Mouse (Mus musculus) CH12.LX (cell line): ENCODE measurements around the gene Bap1. TPM values are rescaled to one million over a fixed set of nuclear protein-coding genes. Genes with fewer than 3 reads are reported as not detected.

Experiments
- DNase-seq: peaks from one replicate; pipeline ENCODE4 v3.0.0-alpha.2; 2013; ENCODE audit errors: extremely low read depth
- H3K27ac ChIP-seq: 2 replicates; pipeline ENCODE4 v1.5.1; 2012; ENCODE audit warnings: low read depth, mild to moderate bottlenecking, control low read depth, moderate library complexity; ENCODE audit not compliant: insufficient read depth
- H3K27me3 ChIP-seq: replicated peaks from 2 replicates; pipeline ENCODE3; 2012; ENCODE audit warnings: inconsistent platforms
- H3K36me3 ChIP-seq, 2 experiments: replicated peaks in 1 of 2; 2 replicates each; pipeline versions ENCODE3 to v1.6.1; 2012; ENCODE audit warnings: inconsistent platforms in 1 of 2, low read length in 1 of 2, mild to moderate bottlenecking in 1 of 2, mixed read lengths in 1 of 2, moderate library complexity in 1 of 2; ENCODE audit not compliant: control insufficient read depth in 1 of 2, insufficient read depth in 1 of 2
- H3K4me1 ChIP-seq, 2 experiments: 2 replicates each; pipeline ENCODE4 v1.6.1; 2012; ENCODE audit warnings: inconsistent platforms in 1 of 2, moderate library complexity in 1 of 2; ENCODE audit not compliant: insufficient read depth in 2 of 2, control insufficient read depth in 1 of 2
- H3K4me2 ChIP-seq: 2 replicates; pipeline ENCODE4 v1.6.1; 2012; ENCODE audit warnings: low read depth, mild to moderate bottlenecking, control low read depth; ENCODE audit not compliant: poor library complexity, insufficient read depth, severe bottlenecking
- H3K4me3 ChIP-seq, 3 experiments: fragments of 150-350 bp in 1 of 3; sonication (generic) in 1 of 3; replicated peaks in 1 of 3; 2 replicates each; pipeline versions ENCODE3 to v1.5.1; 2011 to 2012; ENCODE audit warnings: low read depth in 2 of 3, low read length in 2 of 3, mild to moderate bottlenecking in 2 of 3, moderate library complexity in 2 of 3, control low read depth in 1 of 3, improper control_type of control experiment in 1 of 3, inconsistent platforms in 1 of 3, mixed read lengths in 1 of 3; ENCODE audit not compliant: poor library complexity in 1 of 3
- H3K79me2 ChIP-seq: replicated peaks from 2 replicates; pipeline ENCODE4 v1.6.1; 2012; ENCODE audit warnings: mild to moderate bottlenecking, moderate library complexity; ENCODE audit not compliant: control insufficient read depth, poor library complexity, insufficient read depth, severe bottlenecking; ENCODE audit errors: extremely low read depth
- H3K9ac ChIP-seq: 2 replicates; pipeline ENCODE4 v1.6.1; 2012; ENCODE audit warnings: low read depth, mild to moderate bottlenecking, control low read depth, moderate library complexity; ENCODE audit not compliant: insufficient read depth
- H3K9me3 ChIP-seq: replicated peaks from 2 replicates; pipeline ENCODE3; 2012; ENCODE audit warnings: low read length, inconsistent platforms, mixed read lengths
- CHD2 ChIP-seq: IDR thresholded peaks from 2 replicates; pipeline ENCODE4 v1.6.1; 2011; ENCODE audit warnings: low read length, improper control_type of control experiment
- ELF1 ChIP-seq: IDR thresholded peaks from 2 replicates; pipeline ENCODE4 v1.6.1; 2014; ENCODE audit warnings: low read depth, mild to moderate bottlenecking, inconsistent platforms, low read length, improper control_type of control experiment
- EP300 ChIP-seq: IDR thresholded peaks from 2 replicates; pipeline ENCODE4 v1.6.1; 2011; ENCODE audit warnings: low read length, improper control_type of control experiment
- ETS1 ChIP-seq: conservative IDR thresholded peaks from 2 replicates; pipeline ENCODE4 v1.6.1; 2012; ENCODE audit warnings: low read depth, mild to moderate bottlenecking, inconsistent platforms, low read length, improper control_type of control experiment, moderate library complexity
- HCFC1 ChIP-seq: IDR thresholded peaks from 2 replicates; pipeline ENCODE4 v1.6.1; 2012; ENCODE audit warnings: low read depth, mild to moderate bottlenecking, inconsistent platforms, low read length, improper control_type of control experiment
- JUN ChIP-seq: IDR thresholded peaks from 2 replicates; pipeline ENCODE4 v1.6.1; 2011; ENCODE audit warnings: low read depth, mild to moderate bottlenecking, low read length, improper control_type of control experiment, moderate library complexity; ENCODE audit not compliant: insufficient read depth
- JUND ChIP-seq: conservative IDR thresholded peaks from 2 replicates; pipeline ENCODE4 v1.6.1; 2011; ENCODE audit warnings: low read depth, low read length, improper control_type of control experiment
- MAX ChIP-seq: IDR thresholded peaks from 2 replicates; pipeline ENCODE4 v1.6.1; 2011; ENCODE audit warnings: low read length, improper control_type of control experiment
- MAZ ChIP-seq: IDR thresholded peaks from 2 replicates; pipeline ENCODE4 v1.6.1; 2012; ENCODE audit warnings: low read depth, mild to moderate bottlenecking, inconsistent platforms, low read length, improper control_type of control experiment, moderate library complexity
- MEF2A ChIP-seq: IDR thresholded peaks from 2 replicates; pipeline ENCODE4 v1.6.1; 2014; ENCODE audit warnings: low read depth, mild to moderate bottlenecking, inconsistent platforms, low read length, improper control_type of control experiment, borderline replicate concordance
- MXI1 ChIP-seq: IDR thresholded peaks from 2 replicates; pipeline ENCODE4 v1.6.1; 2011; ENCODE audit warnings: mild to moderate bottlenecking, low read depth, low read length, improper control_type of control experiment
- NELFE ChIP-seq: IDR thresholded peaks from 2 replicates; pipeline ENCODE4 v1.6.1; 2011; ENCODE audit warnings: low read depth, low read length, improper control_type of control experiment
- PAX5 ChIP-seq: IDR thresholded peaks from 2 replicates; pipeline ENCODE4 v1.6.1; 2012; ENCODE audit warnings: low read length, inconsistent platforms, mixed read lengths
- POLR2AphosphoS2 ChIP-seq: IDR thresholded peaks from 2 replicates; pipeline ENCODE4 v1.6.1; 2011; ENCODE audit warnings: low read depth, low read length, improper control_type of control experiment
- TBP ChIP-seq: conservative IDR thresholded peaks from 2 replicates; pipeline ENCODE4 v1.6.1; 2011; ENCODE audit warnings: low read depth, low read length, improper control_type of control experiment
- UBTF ChIP-seq: IDR thresholded peaks from 2 replicates; pipeline ENCODE4 v1.6.1; 2012; ENCODE audit warnings: low read depth, mild to moderate bottlenecking, inconsistent platforms, low read length, improper control_type of control experiment, moderate library complexity
- USF2 ChIP-seq: conservative IDR thresholded peaks from 2 replicates; pipeline ENCODE4 v1.6.1; 2011; ENCODE audit warnings: low read depth, low read length, improper control_type of control experiment
- ZKSCAN1 ChIP-seq: IDR thresholded peaks from 2 replicates; pipeline ENCODE4 v1.6.1; 2012; ENCODE audit warnings: low read depth, inconsistent platforms, low read length, improper control_type of control experiment, borderline replicate concordance
- ZMIZ1 ChIP-seq: IDR thresholded peaks from 2 replicates; pipeline ENCODE4 v1.6.1; 2012; ENCODE audit warnings: low read depth, mild to moderate bottlenecking, inconsistent platforms, low read length, improper control_type of control experiment
- ZNF384 ChIP-seq: IDR thresholded peaks from 2 replicates; pipeline ENCODE4 v1.6.1; 2012; ENCODE audit warnings: low read depth, low read length, improper control_type of control experiment, inconsistent platforms
- dilution Hi-C: fragments of 300-500 bp; cut with MboI; formaldehyde crosslinking; loops from 2 replicates; pipeline ENCODE4 v1.14.3; 2020; ENCODE audit warnings: low sequenced_read_pairs; ENCODE audit not compliant: extremely low pct_unique_long_range_greater_than_20kb, extremely low pct_ligation_motif_present
- in situ Hi-C: fragments of 300-500 bp; cut with MboI; formaldehyde crosslinking; loops from 3 replicates; pipeline ENCODE4 v1.14.3; 2019; ENCODE audit warnings: low sequenced_read_pairs, low pct_ligation_motif_present, low pct_unique_long_range_greater_than_20kb, mixed read lengths
- polyA plus RNA-seq: library from polyadenylated mRNA; unstranded; fragments of >175 nt; gene quantifications from 2 replicates; pipeline ENCODE4 v1.2.1, GENCODE M21; 2012; ENCODE audit warnings: low read depth; ENCODE audit not compliant: insufficient read length
- total RNA-seq, 2 experiments: library from RNA; depleted of rRNA; stranded (reverse); fragments of 300-350 nt in 1 of 2; fragments of >200 nt in 1 of 2; gene quantifications; 2 replicates each; pipeline ENCODE4 v1.2.3; 2012 to 2014

Gene Bap1
- total and polyA plus RNA-seq, 3 experiments: 56.6 to 87.7 (median 62.0) TPM

DNA sequence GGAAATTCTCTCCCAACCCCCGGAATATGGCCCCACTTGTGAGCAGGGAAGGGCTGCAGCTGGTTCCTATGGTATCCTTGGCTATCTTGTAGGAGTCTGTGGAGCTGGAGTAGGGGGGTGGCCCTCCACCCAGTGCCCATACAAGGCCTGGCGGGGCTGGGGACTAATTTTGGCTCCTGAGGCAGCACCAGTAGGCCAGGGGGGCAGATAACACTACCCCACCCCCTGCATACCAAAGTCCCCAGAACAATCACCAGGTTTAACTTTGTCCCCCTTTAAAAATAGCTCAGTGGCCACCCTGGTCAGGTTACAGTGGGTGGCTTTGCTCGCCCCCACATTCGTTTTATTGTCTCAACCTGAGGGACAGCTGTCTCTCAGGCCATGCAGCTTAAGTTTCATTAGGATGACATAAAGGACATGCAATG lies 42.1 kb upstream of the Bap1 start:
- H3K4me1 ChIP-seq: peaks cover 5 to 20% of the 10 kb centered on the region in 2 experiments; a peak in 3 of 4 replicates
- no peak overlapping the region for H3K4me2 ChIP-seq
- no peak overlapping the region for H3K27ac ChIP-seq
- peaks cover 12% of the 10 kb centered on the region for H3K27me3 ChIP-seq
- TF ChIP-seq NELFE: no peak
- TF ChIP-seq ZMIZ1: no peak
- no peak for TF ChIP-seq HCFC1
- no peak for TF ChIP-seq TBP
- H3K9me3 ChIP-seq: no peaks in the 10 kb centered on the region
- peaks cover 23% of the 10 kb centered on the region for H3K79me2 ChIP-seq
- DNase-seq: no peak
- no peak overlapping the region for H3K4me3 ChIP-seq
- peaks cover 2 to 8% of the 10 kb centered on the region in 2 experiments for H3K36me3 ChIP-seq
- no peak overlapping the region for H3K9ac ChIP-seq
- in situ Hi-C loops: no loop called here
- dilution Hi-C loops: no loop called here

DNA sequence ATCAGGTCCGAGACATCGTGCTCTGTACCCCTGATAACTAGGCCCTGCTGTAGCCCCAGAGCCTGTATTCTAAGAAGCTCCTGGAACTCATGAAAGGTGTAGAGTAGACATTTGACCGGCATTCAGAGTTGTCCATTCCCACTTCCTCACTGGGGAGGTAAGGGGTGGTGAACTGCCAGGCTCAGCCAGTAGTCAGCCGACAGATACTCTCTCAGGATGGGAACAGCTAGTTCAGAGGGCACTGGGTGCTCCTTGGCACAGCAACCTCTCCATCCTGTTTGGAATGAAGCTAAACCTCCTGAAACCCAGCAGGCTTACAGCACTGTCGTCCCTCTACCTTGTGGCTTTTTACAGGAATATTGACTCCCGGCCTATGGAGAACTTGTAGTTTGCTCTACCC lies 39.4 kb upstream of the Bap1 start:
- no peaks in the 10 kb centered on the region for H3K79me2 ChIP-seq
- no peaks in the 10 kb centered on the region for H3K36me3 ChIP-seq
- peaks cover 13% of the 10 kb centered on the region for H3K27me3 ChIP-seq
- dilution Hi-C loops: no loop called here
- no peak for TF ChIP-seq MAX
- TF ChIP-seq MEF2A: no peak
- TF ChIP-seq ELF1: no peak
- TF ChIP-seq ETS1: no peak
- TF ChIP-seq MAZ: no peak
- no peak for TF ChIP-seq TBP
- TF ChIP-seq CHD2: no peak
- no peak for TF ChIP-seq ZNF384
- no peak for TF ChIP-seq MXI1
- no peak for TF ChIP-seq JUN
- TF ChIP-seq USF2: no peak
- TF ChIP-seq EP300: no peak
- TF ChIP-seq POLR2AphosphoS2: no peak
- no peak for TF ChIP-seq PAX5
- no peak for TF ChIP-seq ZKSCAN1
- TF ChIP-seq JUND: no peak
- TF ChIP-seq UBTF: no peak
- H3K4me1 ChIP-seq: peaks cover 9 to 23% of the 10 kb centered on the region in 2 experiments; a peak in 3 of 4 replicates
- no peak overlapping the region for H3K9ac ChIP-seq
- no peak for DNase-seq
- no peak overlapping the region for H3K4me3 ChIP-seq
- in situ Hi-C loops: no loop called here
- no peaks in the 10 kb centered on the region for H3K9me3 ChIP-seq
- H3K4me2 ChIP-seq: no peak overlapping the region
- H3K27ac ChIP-seq: no peak overlapping the region
